Mouse (Mus musculus): ENCODE measurements at regions not wholly inside any gene's neighbourhood (a gene's known extent, or its start where the extent isn't known, plus 50 kb on each side); places are given as distances from the start of the nearest gene placed in this dataset.
A peak's percentile ranks its signal among the peaks of the same experiment; 100 is the strongest.
"Not testable (repeated sequence)": the region's sequence is repeated elsewhere in the genome, so short reads cannot be mapped to it uniquely, and the experiment has no call there.

DNA sequence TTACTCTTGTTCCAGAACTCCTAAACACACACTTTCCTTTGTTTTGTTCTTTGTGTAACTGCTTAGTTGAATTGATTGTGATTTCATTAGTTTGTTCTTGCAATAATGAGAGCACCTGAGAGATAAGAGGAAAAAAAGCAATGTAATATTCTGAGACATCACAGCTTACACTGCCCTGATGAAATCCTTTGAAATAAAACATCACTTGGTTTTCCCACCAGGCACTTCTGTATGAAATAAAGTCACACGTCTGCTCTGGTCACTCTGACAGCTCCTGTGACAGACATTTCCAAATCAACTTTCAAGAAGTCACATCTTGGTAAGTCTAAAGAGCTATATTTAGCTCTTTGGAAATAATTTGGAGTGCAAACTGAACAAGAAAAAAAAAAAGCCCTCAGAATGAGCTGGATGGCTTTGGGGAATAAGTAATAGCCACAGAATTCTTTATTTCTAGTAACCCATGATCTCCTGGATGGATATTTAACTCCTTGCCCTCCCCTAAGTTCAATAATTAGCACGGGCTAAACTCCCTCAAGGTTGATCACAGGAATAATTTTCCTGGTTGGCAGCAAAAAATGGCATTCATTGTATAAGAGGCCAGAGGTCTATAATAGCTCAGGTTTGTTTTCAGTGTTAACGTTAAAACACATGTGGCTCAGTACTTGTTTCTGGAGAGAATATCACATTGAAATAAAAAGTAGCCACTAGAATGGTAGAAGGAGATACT lies 452.4 kb upstream of the Kif18a start:
- H3K4me1 ChIP-seq (ENCODE audit: insufficient read depth) = no peaks in the 10 kb centered on the region
- WGBS = 39% methylated on average over 3 of the region's 3 CpGs
- H3K27ac ChIP-seq (ENCODE audit: low read depth) = peak overlapping the region; percentile 25; the same call in 1 of the 2 replicates
- no peak overlapping the region for H3K4me2 ChIP-seq
- no peaks in the 10 kb centered on the region for H3K27me3 ChIP-seq (ENCODE audit: insufficient read depth, low read length)
- ATAC-seq (ENCODE audit: insufficient read depth) (no peak), DNase-seq (no peak)
- no peak overlapping the region for H3K4me3 ChIP-seq (ENCODE audit: low read depth, low read length)
- no peaks in the 10 kb centered on the region for H3K9me3 ChIP-seq (ENCODE audit: low read depth, low read length)
- H3K9ac ChIP-seq = no peak overlapping the region
- H3K36me3 ChIP-seq (ENCODE audit: insufficient read depth) = no peaks in the 10 kb centered on the region
- no peak for TF ChIP-seq CTCF (IDR thresholded peaks at IDR 0.05; ENCODE audit: low read depth)

DNA sequence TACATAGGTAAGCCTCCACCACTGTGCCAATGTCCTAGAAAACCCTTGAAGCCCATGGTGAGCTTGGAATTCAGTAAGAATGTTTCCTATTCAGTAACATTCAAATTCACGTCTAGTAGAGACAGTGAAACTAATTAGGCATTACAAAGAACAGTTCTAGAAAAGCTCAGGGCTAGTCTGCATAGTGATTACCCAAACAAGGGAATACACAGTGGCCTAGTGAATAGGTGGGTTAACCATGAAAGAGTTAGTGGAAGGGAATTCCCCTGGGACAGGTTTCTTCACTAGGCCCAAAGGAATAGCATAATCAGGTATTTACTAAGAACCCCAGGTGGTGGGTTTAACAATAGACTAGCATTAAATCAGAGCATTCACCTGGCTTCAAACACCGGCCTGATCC lies 436.7 kb upstream of the Kif18a start:
- ATAC-seq (ENCODE audit: insufficient read depth); H3K4me1 ChIP-seq (ENCODE audit: insufficient read depth); H3K4me2 ChIP-seq; H3K4me3 ChIP-seq (ENCODE audit: low read depth, low read length); H3K27me3 ChIP-seq (ENCODE audit: insufficient read depth, low read length); H3K27ac ChIP-seq (ENCODE audit: low read depth); DNase-seq; H3K9ac ChIP-seq; H3K9me3 ChIP-seq (ENCODE audit: low read depth, low read length); H3K36me3 ChIP-seq (ENCODE audit: insufficient read depth): not testable (repeated sequence)
- 77% methylated on average over 2 of the region's 2 CpGs for WGBS

DNA sequence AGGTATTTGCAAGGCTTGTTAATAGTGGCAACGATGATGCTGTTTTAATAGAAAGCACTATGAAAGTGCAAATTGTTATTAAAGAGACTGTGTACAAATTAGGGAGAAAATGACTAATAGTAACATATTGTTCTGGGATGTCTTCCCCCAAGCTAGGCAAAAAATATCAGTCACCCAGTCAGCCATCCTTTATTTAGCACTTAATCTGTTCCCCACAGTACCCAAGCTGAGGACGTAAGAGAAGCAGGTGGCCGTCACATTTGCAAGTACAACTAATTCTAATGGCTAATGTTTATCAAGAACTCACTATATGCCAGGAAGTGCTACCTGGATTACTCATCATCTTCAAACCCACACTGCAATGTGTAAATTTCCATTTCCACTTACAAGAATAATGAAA lies 432.5 kb upstream of the Kif18a start:
- H3K4me3 ChIP-seq (ENCODE audit: low read depth, low read length) = no peak overlapping the region
- no peak overlapping the region for H3K4me2 ChIP-seq
- DNase-seq (no peak), ATAC-seq (ENCODE audit: insufficient read depth) (no peak)
- H3K4me1 ChIP-seq (ENCODE audit: insufficient read depth) = no peaks in the 10 kb centered on the region
- no peak for TF ChIP-seq CTCF (IDR thresholded peaks at IDR 0.05; ENCODE audit: low read depth)
- H3K9ac ChIP-seq = no peak overlapping the region
- H3K27ac ChIP-seq (ENCODE audit: low read depth) = no peak overlapping the region
- H3K36me3 ChIP-seq (ENCODE audit: insufficient read depth) = no peaks in the 10 kb centered on the region
- no peaks in the 10 kb centered on the region for H3K9me3 ChIP-seq (ENCODE audit: low read depth, low read length)
- 78% methylated on average over 3 of the region's 3 CpGs for WGBS
- no peaks in the 10 kb centered on the region for H3K27me3 ChIP-seq (ENCODE audit: insufficient read depth, low read length)

DNA sequence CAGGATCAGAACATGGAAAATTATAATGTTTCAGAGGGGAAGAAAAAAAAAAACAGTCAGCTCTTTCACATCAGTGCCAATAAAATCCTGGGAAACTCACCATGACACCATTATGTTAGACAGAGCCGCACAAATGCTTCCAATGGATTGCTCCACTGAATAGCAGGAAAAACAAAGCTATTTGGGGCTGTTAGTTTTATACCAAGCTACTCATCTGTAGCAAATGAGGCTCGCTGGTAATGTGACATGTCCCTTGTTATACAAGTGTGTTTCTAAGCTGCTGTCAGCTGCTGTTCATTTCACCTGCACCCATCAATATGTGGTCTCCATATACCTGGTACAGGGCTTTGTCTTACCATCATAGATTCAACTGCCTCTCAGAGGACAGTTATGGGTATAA lies 426.1 kb upstream of the Kif18a start:
- TF ChIP-seq CTCF (IDR thresholded peaks at IDR 0.05; ENCODE audit: low read depth) = no peak
- Histone ChIP-seq H3K4me1 (ENCODE audit: insufficient read depth) (no peaks in the 10 kb centered on the region), H3K36me3 (ENCODE audit: insufficient read depth) (no peaks in the 10 kb centered on the region), H3K4me2 (no peak overlapping the region), H3K27ac (ENCODE audit: low read depth) (no peak overlapping the region), H3K4me3 (ENCODE audit: low read depth, low read length) (no peak overlapping the region), H3K27me3 (ENCODE audit: insufficient read depth, low read length) (no peaks in the 10 kb centered on the region), H3K9me3 (ENCODE audit: low read depth, low read length) (no peaks in the 10 kb centered on the region), H3K9ac (no peak overlapping the region)
- ATAC-seq (ENCODE audit: insufficient read depth) = peak; percentile 41; the same call in 1 of the 2 replicates
- WGBS = 37% methylated on average over 2 of the region's 2 CpGs
- DNase-seq = peak; percentile 39

DNA sequence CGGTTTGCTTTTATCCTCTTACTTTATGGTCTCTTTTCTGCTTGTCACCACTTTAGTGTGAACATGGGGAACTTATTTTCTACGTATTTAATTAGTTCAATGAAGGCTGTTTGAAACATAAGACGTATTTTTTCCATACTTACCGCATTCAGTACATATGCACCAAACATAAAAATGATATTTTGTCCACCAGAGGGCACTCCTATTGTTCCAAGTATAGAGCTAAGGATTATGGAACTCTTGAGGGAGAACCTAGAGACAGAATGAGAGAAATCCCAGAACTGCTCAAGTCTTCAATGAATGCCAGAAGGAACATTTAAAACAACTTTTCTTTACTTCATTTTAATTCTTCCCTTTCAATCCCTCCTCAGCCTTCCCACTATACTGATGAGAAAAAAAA lies 403.4 kb upstream of the Kif18a start:
- H3K9ac ChIP-seq = no peak overlapping the region
- peak; percentile 80 for DNase-seq
- 67% methylated on average over 4 of the region's 4 CpGs for WGBS

DNA sequence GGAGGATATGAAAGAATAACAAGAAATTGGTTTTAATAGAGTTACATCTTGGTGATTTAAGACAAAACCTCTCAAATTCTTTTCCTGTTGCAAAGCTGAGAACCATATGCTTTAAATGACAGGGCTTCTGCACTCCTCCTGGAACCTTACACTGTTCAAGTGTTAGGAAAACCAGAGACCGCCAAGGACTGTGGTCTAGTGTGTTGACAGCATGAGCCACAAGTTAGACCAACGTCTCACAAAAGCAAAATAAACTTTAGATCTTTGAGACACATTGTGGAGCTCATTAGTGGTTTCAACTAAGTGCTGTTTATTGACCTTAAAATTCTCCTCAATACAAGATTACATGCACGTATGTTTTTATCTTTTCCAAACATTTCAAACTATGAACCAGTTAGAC lies 402.9 kb upstream of the Kif18a start:
- no peaks in the 10 kb centered on the region for H3K4me1 ChIP-seq (ENCODE audit: insufficient read depth)
- no peak overlapping the region for H3K9ac ChIP-seq
- H3K36me3 ChIP-seq (ENCODE audit: insufficient read depth) = no peaks in the 10 kb centered on the region
- no peak overlapping the region for H3K4me2 ChIP-seq
- H3K27ac ChIP-seq (ENCODE audit: low read depth) = no peak overlapping the region
- ATAC-seq (ENCODE audit: insufficient read depth) (no peak), DNase-seq (no peak)
- no peak for TF ChIP-seq CTCF (IDR thresholded peaks at IDR 0.05; ENCODE audit: low read depth)
- no peaks in the 10 kb centered on the region for H3K27me3 ChIP-seq (ENCODE audit: insufficient read depth, low read length)
- 31% methylated on average over 3 of the region's 3 CpGs for WGBS
- H3K9me3 ChIP-seq (ENCODE audit: low read depth, low read length) = no peaks in the 10 kb centered on the region
- H3K4me3 ChIP-seq (ENCODE audit: low read depth, low read length) = no peak overlapping the region

More for the DNA sequence above, 403.4 kb upstream of the Kif18a start:
- Histone ChIP-seq H3K27ac (ENCODE audit: low read depth) (no peak overlapping the region), H3K4me3 (ENCODE audit: low read depth, low read length) (no peak overlapping the region), H3K27me3 (ENCODE audit: insufficient read depth, low read length) (no peaks in the 10 kb centered on the region), H3K36me3 (ENCODE audit: insufficient read depth) (no peaks in the 10 kb centered on the region), H3K4me1 (ENCODE audit: insufficient read depth) (no peaks in the 10 kb centered on the region), H3K9me3 (ENCODE audit: low read depth, low read length) (no peaks in the 10 kb centered on the region), H3K4me2 (no peak overlapping the region)
- peak; percentile 70; the same call in 1 of the 2 replicates for ATAC-seq (ENCODE audit: insufficient read depth)
- peak; percentile 49 for TF ChIP-seq CTCF (IDR thresholded peaks at IDR 0.05; ENCODE audit: low read depth)

DNA sequence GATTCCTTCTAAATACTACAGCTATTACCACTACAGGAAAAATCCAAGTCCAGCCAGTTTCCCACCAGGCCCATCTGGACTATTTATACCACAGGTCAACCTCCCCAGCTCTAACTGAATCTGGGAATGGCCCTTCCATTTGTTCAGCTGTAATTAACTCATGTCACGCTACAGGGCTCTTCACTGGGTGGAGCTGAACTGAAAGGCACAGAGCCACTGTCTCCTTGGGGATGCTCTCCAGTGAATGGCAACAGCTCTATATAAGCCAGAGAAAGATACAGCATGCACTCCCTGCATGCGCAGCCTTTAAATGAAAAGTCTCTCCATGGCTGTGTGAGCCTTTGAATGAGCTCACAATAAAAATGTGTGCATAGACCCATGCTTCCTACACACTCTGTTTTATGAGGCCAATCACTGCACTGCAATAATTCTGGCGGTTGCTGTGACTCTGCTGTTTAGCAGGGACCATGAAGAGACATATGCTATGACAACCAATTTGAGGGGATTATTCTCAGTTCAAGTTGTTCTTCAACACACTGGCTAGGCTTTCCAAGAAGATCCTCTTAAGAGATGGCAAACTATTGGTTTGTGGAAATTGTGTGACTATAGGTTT lies 376.3 kb upstream of the Kif18a start:
- H3K36me3 ChIP-seq (ENCODE audit: insufficient read depth) = no peaks in the 10 kb centered on the region
- DNase-seq = no peak
- H3K4me1 ChIP-seq (ENCODE audit: insufficient read depth) = no peaks in the 10 kb centered on the region
- H3K4me3 ChIP-seq (ENCODE audit: low read depth, low read length) = no peak overlapping the region
- no peaks in the 10 kb centered on the region for H3K27me3 ChIP-seq (ENCODE audit: insufficient read depth, low read length)
- H3K4me2 ChIP-seq = no peak overlapping the region
- 83% methylated on average over 3 of the region's 3 CpGs for WGBS
- H3K9ac ChIP-seq = no peak overlapping the region
- H3K9me3 ChIP-seq (ENCODE audit: low read depth, low read length) = no peaks in the 10 kb centered on the region
- no peak for ATAC-seq (ENCODE audit: insufficient read depth)
- no peak for TF ChIP-seq CTCF (IDR thresholded peaks at IDR 0.05; ENCODE audit: low read depth)
- H3K27ac ChIP-seq (ENCODE audit: low read depth) = no peak overlapping the region
